Mouse (Mus musculus) spleen, adult 12 weeks (tissue): ENCODE measurements around the gene Wbp1l.

Experiments
- DNase-seq: peaks from one replicate; pipeline ENCODE4 v3.0.0; 2022; ENCODE audit warnings: low spot score

The Wbp1l gene

GRCm38 (mm10) chr19:46706540-46707295 is 107.8 kb downstream of the Wbp1l start:
- no peak for DNase-seq
